Mouse (Mus musculus) neural tube, embryonic 13.5 days (tissue): ENCODE results near the gene Fgb. TPM values are rescaled to one million over a fixed set of nuclear protein-coding genes. Genes with fewer than 3 reads are reported as not detected.

Experiments
- ATAC-seq: fragments of 200-750 bp; cut with Nextera tagmentation; 2 replicates; pipeline ENCODE4 v1.8.0; 2017; ENCODE audit warnings: low read depth, mild to moderate bottlenecking, moderate TSS enrichment, moderate library complexity
- H3K27ac ChIP-seq: fragments of 300-500 bp; sonication (generic); replicated peaks from 2 replicates; pipeline ENCODE4 v1.5.1; 2015; ENCODE audit warnings: moderate library complexity, mild to moderate bottlenecking, inconsistent platforms
- H3K27me3 ChIP-seq: fragments of 300-500 bp; sonication (generic); 2 replicates; pipeline ENCODE4 v1.6.1; 2015; ENCODE audit warnings: mild to moderate bottlenecking, inconsistent platforms
- H3K36me3 ChIP-seq: fragments of 300-500 bp; sonication (generic); 2 replicates; pipeline ENCODE4 v1.6.1; 2015; ENCODE audit warnings: mild to moderate bottlenecking, inconsistent platforms
- H3K4me1 ChIP-seq: fragments of 300-500 bp; sonication (generic); replicated peaks from 2 replicates; pipeline ENCODE4 v1.6.1; 2015; ENCODE audit warnings: inconsistent platforms
- H3K4me2 ChIP-seq: fragments of 300-500 bp; sonication (generic); 2 replicates; pipeline ENCODE4 v1.6.1; 2015; ENCODE audit warnings: inconsistent platforms, mild to moderate bottlenecking, moderate library complexity
- H3K4me3 ChIP-seq: fragments of 300-500 bp; sonication (generic); 2 replicates; pipeline ENCODE4 v1.5.1; 2015; ENCODE audit warnings: mild to moderate bottlenecking, inconsistent platforms
- H3K9ac ChIP-seq: fragments of 300-500 bp; sonication (generic); 2 replicates; pipeline ENCODE4 v1.6.1; 2015; ENCODE audit warnings: moderate library complexity, mild to moderate bottlenecking, inconsistent platforms
- H3K9me3 ChIP-seq: fragments of 300-500 bp; sonication (generic); 2 replicates; pipeline ENCODE4 v1.6.1; 2016; ENCODE audit warnings: inconsistent platforms
- WGBS: fragments of 180-500 bp; shearing (Covaris S2); methylation state at CpG from one replicate; pipeline ENCODE4 v1.1.7; 2015; 5-methylcytosine and 5-hydroxymethylcytosine counted together
- polyA plus RNA-seq: library from polyadenylated mRNA; unstranded; fragments of >200 nt; fragmentation: Nextera tagmentation; extraction: Ambion mirVana; gene quantifications from 2 replicates; pipeline ENCODE4 v1.2.1, GENCODE M21; 2015

Gene Fgb
- polyA plus RNA-seq, 1 experiment from 2014 or later = 0.08 TPM

DNA sequence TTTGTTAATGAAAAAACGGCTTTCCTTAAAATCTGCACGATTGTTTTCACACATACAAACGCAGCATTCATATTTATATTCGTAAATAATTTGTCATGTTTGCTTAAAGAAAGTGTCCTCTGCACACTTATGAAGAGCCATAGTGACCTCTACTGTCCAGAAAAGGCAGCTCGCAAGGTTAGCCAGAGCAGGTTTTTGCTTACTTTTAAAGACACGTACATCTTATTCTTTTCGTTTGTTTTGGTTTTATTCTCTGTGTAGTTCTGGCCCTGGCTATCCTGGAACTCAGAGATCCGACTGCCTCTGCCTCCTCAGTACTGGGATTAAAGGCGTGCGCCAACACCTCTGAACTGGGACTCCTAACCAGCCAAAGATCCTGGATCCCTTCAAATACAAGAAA lies 4.1 kb upstream of the Fgb start:
- Histone ChIP-seq H3K4me1 (peaks cover 13% of the 10 kb centered on the region), H3K4me2 (no peak overlapping the region), H3K27me3 (no peaks in the 10 kb centered on the region), H3K4me3 (no peak overlapping the region), H3K9me3 (no peaks in the 10 kb centered on the region), H3K9ac (no peak overlapping the region), H3K27ac (no peak overlapping the region), H3K36me3 (peaks cover 16% of the 10 kb centered on the region)
- no peak for ATAC-seq
- 41% methylated on average over 10 of the region's 10 CpGs for WGBS

GRCm38 (mm10) chr3:83053126-83053525 lies 3.5 kb upstream of the Fgb start:
- H3K4me2 ChIP-seq = no peak overlapping the region
- ATAC-seq = no peak
- H3K4me1 ChIP-seq = peaks cover 13% of the 10 kb centered on the region
- no peaks in the 10 kb centered on the region for H3K9me3 ChIP-seq
- peaks cover 11% of the 10 kb centered on the region; the same call in 1 of the 2 replicates for H3K36me3 ChIP-seq
- no peak overlapping the region for H3K9ac ChIP-seq
- no peaks in the 10 kb centered on the region for H3K27me3 ChIP-seq
- WGBS = 92% methylated on average over 7 of the region's 7 CpGs
- H3K27ac ChIP-seq = no peak overlapping the region
- H3K4me3 ChIP-seq = no peak overlapping the region

DNA sequence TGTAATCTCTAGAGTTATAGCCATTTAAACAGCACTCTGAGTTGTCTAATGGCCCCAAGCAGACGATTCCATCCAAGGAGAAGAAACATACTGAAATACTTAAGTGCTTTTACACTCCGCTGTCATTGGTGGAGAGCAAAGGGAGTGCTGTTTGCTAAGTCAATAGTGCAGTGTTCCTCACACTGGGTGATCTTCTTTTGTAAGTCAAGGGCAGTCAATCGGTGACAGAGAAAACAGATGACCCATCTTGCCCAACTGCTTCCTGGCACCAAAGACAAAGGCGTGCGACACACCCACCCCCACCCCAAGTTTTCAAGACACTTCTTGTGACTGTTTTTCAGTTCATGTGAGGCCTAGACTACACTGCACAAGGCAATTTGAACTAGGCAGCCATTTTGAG lies 2.4 kb upstream of the Fgb start:
- Histone ChIP-seq H3K27me3 (no peaks in the 10 kb centered on the region), H3K4me2 (no peak overlapping the region), H3K36me3 (peaks cover 2% of the 10 kb centered on the region; the same call in 1 of the 2 replicates), H3K4me3 (no peak overlapping the region), H3K9me3 (no peaks in the 10 kb centered on the region), H3K9ac (no peak overlapping the region), H3K27ac (no peak overlapping the region), H3K4me1 (peaks cover 13% of the 10 kb centered on the region)
- ATAC-seq = no peak
- 70% methylated on average over 5 of the region's 5 CpGs for WGBS

DNA sequence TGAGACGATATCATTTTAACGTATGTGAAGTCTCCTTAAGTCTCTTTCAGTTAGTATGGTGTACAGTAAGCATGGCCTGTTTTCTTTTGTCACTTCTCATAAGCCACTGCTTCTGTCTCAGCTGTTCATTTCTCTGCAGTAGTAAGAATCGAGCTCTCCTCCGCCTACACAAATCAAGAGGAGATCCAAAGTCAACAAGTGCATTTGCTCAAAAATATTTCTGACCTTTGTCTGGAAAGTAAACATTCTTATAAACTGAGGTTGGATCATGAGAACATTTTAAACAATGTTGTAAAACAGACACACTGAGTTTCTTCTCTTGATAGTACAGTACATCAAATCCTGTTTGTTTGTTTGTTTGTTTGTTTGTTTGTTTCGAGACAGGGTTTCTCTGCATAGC lies 998 bp upstream of the Fgb start:
- 87% methylated on average over 5 of the region's 5 CpGs for WGBS
- H3K36me3 ChIP-seq = no peaks in the 10 kb centered on the region
- no peaks in the 10 kb centered on the region for H3K4me1 ChIP-seq
- no peak overlapping the region for H3K4me2 ChIP-seq
- no peak overlapping the region for H3K27ac ChIP-seq
- no peak overlapping the region for H3K9ac ChIP-seq
- no peaks in the 10 kb centered on the region for H3K9me3 ChIP-seq
- ATAC-seq = no peak
- H3K27me3 ChIP-seq = no peaks in the 10 kb centered on the region
- H3K4me3 ChIP-seq = no peak overlapping the region

DNA sequence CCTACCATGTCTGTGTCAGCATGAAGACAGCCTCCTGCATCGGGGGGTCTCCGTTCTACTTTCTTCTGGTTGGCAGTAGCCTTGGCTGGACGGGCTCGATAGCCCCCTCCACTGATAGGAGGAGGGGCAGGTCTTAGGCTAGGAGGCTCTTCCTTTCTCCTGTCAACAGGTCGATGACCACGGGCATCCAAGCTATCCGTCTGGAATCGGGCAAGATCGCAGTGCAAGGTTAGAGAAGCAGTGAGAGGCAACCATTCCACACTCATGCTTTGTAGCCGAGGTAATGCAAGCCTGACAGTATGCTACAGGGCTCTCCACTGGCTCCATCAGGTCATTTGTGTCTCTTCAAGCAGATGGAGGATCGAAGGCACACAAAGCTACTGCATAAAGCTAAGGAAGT lies 3.0 kb downstream of the Fgb start:
- WGBS = 89% methylated on average over 11 of the region's 11 CpGs
- no peaks in the 10 kb centered on the region for H3K36me3 ChIP-seq
- H3K4me1 ChIP-seq = no peaks in the 10 kb centered on the region
- no peak overlapping the region for H3K27ac ChIP-seq
- no peak overlapping the region for H3K4me2 ChIP-seq
- H3K27me3 ChIP-seq = no peaks in the 10 kb centered on the region
- H3K9ac ChIP-seq = no peak overlapping the region
- no peak for ATAC-seq
- H3K9me3 ChIP-seq = no peaks in the 10 kb centered on the region
- no peak overlapping the region for H3K4me3 ChIP-seq

GRCm38 (mm10) chr3:83042451-83042850 lies 7.2 kb downstream of the Fgb start:
- no peaks in the 10 kb centered on the region for H3K27me3 ChIP-seq
- no peak overlapping the region for H3K27ac ChIP-seq
- no peaks in the 10 kb centered on the region for H3K4me1 ChIP-seq
- no peaks in the 10 kb centered on the region for H3K9me3 ChIP-seq
- no peak for ATAC-seq
- no peaks in the 10 kb centered on the region for H3K36me3 ChIP-seq
- H3K4me3 ChIP-seq = no peak overlapping the region
- H3K4me2 ChIP-seq = no peak overlapping the region
- WGBS = 87% methylated on average over 5 of the region's 5 CpGs
- H3K9ac ChIP-seq = no peak overlapping the region

- H3K4me1 ChIP-seq = no peaks in the 10 kb centered on the region
- no peak overlapping the region for H3K27ac ChIP-seq
- no peak overlapping the region for H3K9ac ChIP-seq
- no peak overlapping the region for H3K4me3 ChIP-seq
- H3K36me3 ChIP-seq = no peaks in the 10 kb centered on the region
- 86% methylated on average over 4 of the region's 4 CpGs for WGBS
- H3K4me2 ChIP-seq = no peak overlapping the region
- ATAC-seq = no peak
- H3K27me3 ChIP-seq = no peaks in the 10 kb centered on the region
- no peaks in the 10 kb centered on the region for H3K9me3 ChIP-seq
These were observed 10.0 kb downstream of the Fgb start for GRCm38 (mm10) chr3:83039666-83040065.

- H3K27me3 ChIP-seq = no peaks in the 10 kb centered on the region
- H3K9ac ChIP-seq = no peak overlapping the region
- no peak overlapping the region for H3K4me2 ChIP-seq
- WGBS = 83% methylated on average over 2 of the region's 2 CpGs
- H3K9me3 ChIP-seq = no peaks in the 10 kb centered on the region
- no peak for ATAC-seq
- H3K4me3 ChIP-seq = no peak overlapping the region
- no peaks in the 10 kb centered on the region for H3K36me3 ChIP-seq
- no peaks in the 10 kb centered on the region for H3K4me1 ChIP-seq
- H3K27ac ChIP-seq = no peak overlapping the region
These were observed 10.8 kb downstream of the Fgb start for GRCm38 (mm10) chr3:83038865-83039264.

GRCm38 (mm10) chr3:83033801-83034200 lies 15.9 kb downstream of the Fgb start:
- WGBS = 83% methylated on average over 8 of the region's 8 CpGs
- no peak overlapping the region for H3K4me3 ChIP-seq
- no peak overlapping the region for H3K9ac ChIP-seq
- H3K9me3 ChIP-seq = no peaks in the 10 kb centered on the region
- no peak overlapping the region for H3K4me2 ChIP-seq
- no peak for ATAC-seq
- no peaks in the 10 kb centered on the region for H3K27me3 ChIP-seq
- H3K27ac ChIP-seq = no peak overlapping the region
- H3K36me3 ChIP-seq = no peaks in the 10 kb centered on the region
- H3K4me1 ChIP-seq = no peaks in the 10 kb centered on the region

- peak overlapping the region; percentile 42 for H3K4me2 ChIP-seq
- ATAC-seq = no peak; the same call in 1 of the 2 replicates
- WGBS = 41% methylated on average over 13 of the region's 13 CpGs
These were observed 16.8 kb downstream of the Fgb start for GRCm38 (mm10) chr3:83032746-83033308.

DNA sequence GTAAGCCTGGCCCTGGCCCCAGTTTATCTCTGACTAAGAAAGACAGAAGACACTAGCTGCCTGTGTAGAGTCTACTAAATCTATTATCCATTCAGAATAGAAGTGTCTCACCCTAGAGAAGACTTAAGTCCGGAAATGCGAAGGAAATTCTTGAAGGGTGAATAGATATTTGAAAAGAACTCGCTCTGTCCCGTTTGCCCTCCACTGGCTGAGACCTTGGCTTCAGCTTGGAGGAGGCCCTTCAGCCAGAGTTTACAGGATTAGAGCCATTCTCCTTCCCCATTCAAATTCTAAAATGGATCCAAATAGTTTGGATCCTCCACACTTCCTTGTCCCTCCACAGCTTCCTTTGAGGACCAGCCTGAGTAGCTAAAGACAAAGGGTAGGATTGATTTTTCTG lies 19.3 kb downstream of the Fgb start:
- 87% methylated on average over 4 of the region's 4 CpGs for WGBS
- H3K9ac ChIP-seq = no peak overlapping the region

More at GRCm38 (mm10) chr3:83032746-83033308, 16.8 kb downstream of the Fgb start:
- H3K36me3 ChIP-seq = no peaks in the 10 kb centered on the region
- no peak overlapping the region for H3K27ac ChIP-seq
- H3K9me3 ChIP-seq = no peaks in the 10 kb centered on the region
- no peaks in the 10 kb centered on the region for H3K4me1 ChIP-seq
- peak overlapping the region; percentile 14; the same call in 1 of the 2 replicates for H3K4me3 ChIP-seq
- no peaks in the 10 kb centered on the region for H3K27me3 ChIP-seq
- 0 out of 2 replicates have a peak overlapping the region, but pooled peaks have one; percentile 41 for H3K9ac ChIP-seq

DNA sequence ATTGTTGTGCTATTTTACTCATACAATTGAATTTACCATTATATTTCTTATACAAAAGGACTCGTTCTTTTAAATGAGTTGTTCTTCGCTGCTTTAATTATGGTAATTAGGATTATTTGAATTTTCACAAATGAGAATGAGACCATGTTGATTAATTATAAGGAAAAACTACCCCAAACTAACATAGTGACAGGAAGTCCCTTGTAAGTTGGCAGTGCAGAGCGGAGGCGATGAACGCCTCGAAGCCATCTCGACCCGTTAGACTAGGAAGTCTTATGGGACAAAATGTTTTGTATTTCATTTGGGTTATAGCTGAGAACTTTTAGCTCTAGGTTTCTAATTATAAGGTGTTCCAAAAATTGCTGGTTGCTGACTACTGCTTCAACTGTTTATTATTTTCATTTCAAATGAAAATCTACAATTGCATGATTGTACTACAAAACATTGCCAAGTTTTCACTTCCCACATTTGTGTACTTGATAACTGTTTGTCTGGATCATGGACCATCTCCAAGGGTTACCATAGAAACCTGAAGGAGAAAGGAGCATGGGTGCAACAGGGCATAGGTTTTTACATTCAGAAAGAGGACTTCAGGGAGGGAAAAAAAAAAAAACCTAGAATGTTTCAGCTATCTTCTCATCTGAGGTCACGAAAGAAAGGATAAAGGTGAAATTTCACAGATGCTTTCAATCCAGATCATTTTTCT lies 22.0 kb downstream of the Fgb start:
- Histone ChIP-seq H3K4me2 (no peak overlapping the region), H3K9ac (no peak overlapping the region), H3K36me3 (no peaks in the 10 kb centered on the region), H3K4me1 (no peaks in the 10 kb centered on the region), H3K9me3 (no peaks in the 10 kb centered on the region), H3K27me3 (no peaks in the 10 kb centered on the region), H3K4me3 (no peak overlapping the region), H3K27ac (no peak overlapping the region)
- no peak for ATAC-seq
- 90% methylated on average over 9 of the region's 9 CpGs for WGBS

More for the DNA sequence above, 19.3 kb downstream of the Fgb start:
- H3K27me3 ChIP-seq = no peaks in the 10 kb centered on the region
- no peak overlapping the region for H3K4me3 ChIP-seq
- H3K9me3 ChIP-seq = no peaks in the 10 kb centered on the region
- no peak overlapping the region for H3K27ac ChIP-seq
- ATAC-seq = no peak
- H3K36me3 ChIP-seq = no peaks in the 10 kb centered on the region
- no peak overlapping the region for H3K4me2 ChIP-seq
- H3K4me1 ChIP-seq = no peaks in the 10 kb centered on the region
